Mouse (Mus musculus) forebrain, embryonic 11.5 days (tissue): ENCODE measurements around the gene Gnat1. TPM values are rescaled to one million over a fixed set of nuclear protein-coding genes. Genes with fewer than 3 reads are reported as not detected.

ENCODE experiments used
- ATAC-seq: fragments of 200-750 bp; cut with Nextera tagmentation; replicated peaks from 2 replicates; pipeline ENCODE4 v1.8.0; 2017; ENCODE audit warnings: moderate TSS enrichment; ENCODE audit not compliant: low FRiP score
- DNase-seq: peaks from one replicate; pipeline ENCODE4 v3.0.0-alpha.2; 2017; ENCODE audit warnings: low spot score
- H3K27ac ChIP-seq: fragments of 300-500 bp; sonication (generic); 2 replicates; pipeline ENCODE4 v1.5.1; 2014; ENCODE audit warnings: low read depth, low read length
- H3K27me3 ChIP-seq: fragments of 300-500 bp; sonication (generic); 2 replicates; pipeline ENCODE4 v1.6.1; 2014; ENCODE audit warnings: mild to moderate bottlenecking, low read length, mixed read lengths; ENCODE audit not compliant: control insufficient read depth, insufficient read depth
- H3K36me3 ChIP-seq: fragments of 300-500 bp; sonication (generic); 2 replicates; pipeline ENCODE4 v1.6.1; 2014; ENCODE audit warnings: mild to moderate bottlenecking, low read length, moderate library complexity, mixed read lengths; ENCODE audit not compliant: control insufficient read depth, insufficient read depth
- H3K4me1 ChIP-seq: fragments of 300-500 bp; sonication (generic); replicated peaks from 2 replicates; pipeline ENCODE4 v1.6.1; 2014; ENCODE audit warnings: low read length, mixed read lengths; ENCODE audit not compliant: control insufficient read depth, insufficient read depth
- H3K4me2 ChIP-seq: fragments of 300-500 bp; sonication (generic); 2 replicates; pipeline ENCODE4 v1.6.1; 2014; ENCODE audit warnings: low read depth, mild to moderate bottlenecking, low read length, moderate library complexity, mixed read lengths; ENCODE audit not compliant: severe bottlenecking
- H3K4me3 ChIP-seq: fragments of 300-500 bp; sonication (generic); 2 replicates; pipeline ENCODE4 v1.5.1; 2014; ENCODE audit warnings: low read depth, low read length
- H3K9ac ChIP-seq: fragments of 300-500 bp; sonication (generic); 2 replicates; pipeline ENCODE4 v1.6.1; 2014; ENCODE audit warnings: low read length
- H3K9me3 ChIP-seq: fragments of 300-500 bp; sonication (generic); 2 replicates; pipeline ENCODE4 v1.6.1; 2016; ENCODE audit warnings: low read length, mixed read lengths; ENCODE audit not compliant: control insufficient read depth
- WGBS: fragments of 180-500 bp; shearing (Covaris S2); extraction: QIAGEN DNeasy Blood & Tissue Kit; methylation state at CpG from one replicate; pipeline ENCODE4 v1.1.7; 2014; 5-methylcytosine and 5-hydroxymethylcytosine counted together
- polyA plus RNA-seq: library from polyadenylated mRNA; unstranded; fragments of >200 nt; fragmentation: Nextera tagmentation; extraction: Ambion mirVana; gene quantifications from 2 replicates; pipeline ENCODE4 v1.2.1, GENCODE M21; 2014

Gnat1 gene
- 1.6 and 2.6 TPM in 2 replicates for polyA plus RNA-seq

DNA sequence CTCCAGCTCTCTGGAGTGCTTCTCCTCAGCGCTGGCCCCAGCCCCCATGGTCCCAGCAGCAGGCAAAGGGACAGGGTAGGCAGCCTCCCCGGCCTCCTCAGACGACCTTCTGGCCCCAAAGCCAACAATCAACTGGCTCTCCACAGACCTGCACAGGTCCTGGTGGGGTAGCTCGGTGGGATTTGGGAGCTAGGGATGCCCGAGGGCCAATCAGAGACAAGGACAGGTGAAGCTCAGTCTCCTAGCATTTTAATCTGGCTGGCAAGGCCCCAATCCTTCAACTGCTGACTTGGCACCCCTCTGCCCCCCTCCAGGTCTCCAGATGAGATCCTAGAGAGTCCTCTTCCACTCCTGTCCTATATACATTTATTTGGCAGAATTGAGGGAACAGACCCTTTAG lies at the start of gene Gnat1:
Gnat1 (minus strand) TSS at position 212 of the 400 bp plus-strand sequence.
- DNase-seq, result no peak
- H3K4me1 ChIP-seq, result peaks cover 5% of the 10 kb centered on the region; the same call in 1 of the 2 replicates
- no peak within 1 kb of the TSS for H3K4me3 ChIP-seq
- H3K27me3 ChIP-seq, result peaks cover 13% of the 10 kb centered on the region
- no peak within 1 kb of the TSS for H3K27ac ChIP-seq
- H3K9ac ChIP-seq, result no peak within 1 kb of the TSS
- no peaks in the 10 kb centered on the region for H3K9me3 ChIP-seq
- no peak within 1 kb of the TSS for H3K4me2 ChIP-seq
- WGBS, result 46% methylated on average over 5 of the region's 5 CpGs
- H3K36me3 ChIP-seq, result no peaks in the 10 kb centered on the region
- no peak for ATAC-seq

DNA sequence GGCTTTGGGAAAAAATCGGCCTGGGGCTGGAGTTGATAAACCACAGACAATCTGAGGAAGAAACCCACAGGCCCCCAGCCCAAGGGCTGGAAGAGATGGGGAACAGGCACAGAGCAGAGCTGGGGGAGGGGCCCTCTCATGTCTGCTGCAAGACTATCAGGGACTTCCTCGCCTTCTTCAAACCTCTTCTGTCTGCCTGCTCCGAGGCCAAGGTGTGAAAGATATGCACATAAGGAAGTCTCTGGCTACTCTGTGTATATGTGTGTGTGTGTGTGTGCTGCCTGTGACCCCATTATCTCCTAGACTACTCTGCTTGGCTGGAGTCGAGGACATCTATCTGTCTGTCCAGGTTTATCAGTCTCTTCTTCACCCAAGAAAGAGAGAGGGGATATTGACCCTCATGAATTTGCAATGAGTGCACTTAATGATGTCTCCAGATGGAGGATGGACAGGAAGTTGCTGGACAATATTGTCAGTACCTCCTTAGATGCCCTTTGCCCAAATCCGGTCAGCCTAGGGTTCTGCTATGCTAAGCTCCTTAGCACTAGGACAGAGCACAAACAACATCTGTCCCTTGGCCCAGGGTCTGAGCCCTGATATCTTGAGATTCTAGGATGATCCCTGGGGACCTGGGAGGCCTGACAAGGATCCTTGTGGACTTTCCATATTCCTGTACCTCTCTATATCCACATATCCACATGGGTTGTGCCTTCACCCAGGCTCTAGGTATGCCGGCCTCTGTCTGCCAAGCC lies 49.6 kb upstream of the Gnat1 start:
- H3K27me3 ChIP-seq, result no peaks in the 10 kb centered on the region
- no peak overlapping the region for H3K4me3 ChIP-seq
- no peak overlapping the region for H3K9ac ChIP-seq
- no peaks in the 10 kb centered on the region for H3K36me3 ChIP-seq
- 74% methylated on average over 6 of the region's 6 CpGs for WGBS
- H3K9me3 ChIP-seq, result no peaks in the 10 kb centered on the region
- ATAC-seq (no peak), DNase-seq (peak; percentile 45)
- H3K27ac ChIP-seq, result no peak overlapping the region
- H3K4me2 ChIP-seq, result no peak overlapping the region
- H3K4me1 ChIP-seq, result peaks cover 23% of the 10 kb centered on the region

DNA sequence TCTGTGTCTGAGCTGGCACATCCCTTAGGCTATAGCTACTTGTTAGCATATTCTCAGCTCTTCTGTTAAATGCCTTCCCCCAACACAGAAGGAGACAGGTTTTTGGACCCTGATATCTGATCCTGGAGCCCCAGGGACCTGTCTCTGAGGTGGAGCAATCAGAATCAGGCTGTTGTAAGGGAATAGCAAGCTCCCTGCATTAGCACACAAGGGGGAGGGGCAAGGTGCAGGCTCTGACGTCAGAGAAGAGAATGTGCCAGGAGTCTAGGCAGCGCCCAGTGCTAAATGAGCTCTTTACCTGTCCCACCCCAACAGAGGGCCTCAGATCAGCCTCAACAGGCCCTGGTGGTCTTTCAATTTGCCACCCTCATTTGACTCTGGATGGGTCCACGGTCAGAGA lies 47.5 kb upstream of the Gnat1 start:
- Histone ChIP-seq H3K9me3 (no peaks in the 10 kb centered on the region), H3K4me3 (no peak overlapping the region), H3K4me1 (peaks cover 34% of the 10 kb centered on the region), H3K27me3 (no peaks in the 10 kb centered on the region), H3K9ac (no peak overlapping the region), H3K4me2 (no peak overlapping the region), H3K36me3 (no peaks in the 10 kb centered on the region), H3K27ac (no peak overlapping the region)
- DNase-seq, result no peak
- 47% methylated on average over 3 of the region's 3 CpGs for WGBS
- ATAC-seq, result no peak

DNA sequence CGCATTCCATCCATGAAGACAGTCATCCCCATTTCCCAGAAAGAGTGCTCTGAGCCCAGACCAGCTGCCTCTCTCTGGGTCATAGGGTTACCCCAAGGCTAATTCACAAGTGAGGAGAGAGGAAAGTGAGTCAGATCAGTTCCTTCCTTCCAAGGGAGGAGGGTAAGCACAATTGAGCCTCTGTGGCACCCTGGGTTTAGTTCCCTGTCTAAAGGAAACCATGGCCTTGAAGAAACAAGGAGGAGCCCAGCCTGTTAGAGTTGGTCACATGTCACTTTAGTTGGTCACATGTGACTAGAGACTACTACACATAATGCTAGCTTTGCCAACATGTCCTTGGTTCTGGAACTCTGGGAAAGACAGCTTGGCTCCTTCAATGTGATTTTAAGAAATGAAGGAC lies 45.3 kb upstream of the Gnat1 start:
- 96% methylated on average over 1 of the region's 1 CpGs for WGBS
- Histone ChIP-seq H3K36me3 (no peaks in the 10 kb centered on the region), H3K4me3 (no peak overlapping the region), H3K9me3 (no peaks in the 10 kb centered on the region), H3K27me3 (no peaks in the 10 kb centered on the region), H3K4me1 (peaks cover 25% of the 10 kb centered on the region), H3K4me2 (no peak overlapping the region), H3K27ac (no peak overlapping the region), H3K9ac (no peak overlapping the region)
- ATAC-seq (no peak), DNase-seq (no peak)

DNA sequence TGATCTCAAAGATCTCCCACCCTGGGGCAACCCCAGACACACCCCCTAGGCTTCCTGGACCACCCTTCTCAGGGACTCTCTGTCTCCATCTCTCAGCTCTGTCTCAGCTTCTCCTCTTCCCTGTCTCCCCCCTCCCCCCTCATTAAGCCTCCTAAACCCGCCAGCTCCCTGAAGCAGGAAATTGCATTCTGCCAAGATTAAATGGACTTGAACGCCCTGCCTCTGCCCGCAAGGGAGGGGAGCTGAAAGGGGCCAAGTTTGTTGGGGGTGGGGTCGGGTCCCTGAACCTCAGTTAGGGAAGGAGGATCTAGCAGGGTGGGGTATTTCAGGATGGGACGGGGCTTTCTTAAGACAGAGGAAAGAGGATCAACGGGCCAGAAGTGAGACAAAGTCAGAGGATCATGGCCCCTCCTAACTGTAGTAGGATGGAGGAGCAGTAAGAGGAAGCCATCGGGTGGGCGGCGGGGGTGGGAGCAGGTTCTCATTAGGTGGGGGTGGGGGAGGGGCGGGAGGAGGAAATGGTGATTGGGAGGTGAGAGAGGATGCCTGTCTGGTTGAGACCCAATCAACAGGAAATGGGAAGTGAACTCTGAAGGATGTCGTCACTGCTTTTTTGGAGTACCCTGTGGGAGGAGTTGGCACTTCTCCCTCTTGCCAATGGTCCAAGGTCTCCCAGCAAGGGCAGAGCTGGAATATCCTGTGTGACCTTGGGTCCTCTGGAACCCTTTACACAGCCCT lies 44.5 kb upstream of the Gnat1 start:
- Histone ChIP-seq H3K9me3 (no peaks in the 10 kb centered on the region), H3K4me1 (peaks cover 21% of the 10 kb centered on the region), H3K36me3 (no peaks in the 10 kb centered on the region), H3K27me3 (no peaks in the 10 kb centered on the region), H3K4me3 (no peak overlapping the region), H3K4me2 (peak overlapping the region; percentile 38), H3K9ac (peak overlapping the region; percentile 35; the same call in 1 of the 2 replicates), H3K27ac (peak overlapping the region; percentile 51)
- WGBS, result 2% methylated on average over 11 of the region's 11 CpGs
- DNase-seq (no peak), ATAC-seq (peak; percentile 63)

DNA sequence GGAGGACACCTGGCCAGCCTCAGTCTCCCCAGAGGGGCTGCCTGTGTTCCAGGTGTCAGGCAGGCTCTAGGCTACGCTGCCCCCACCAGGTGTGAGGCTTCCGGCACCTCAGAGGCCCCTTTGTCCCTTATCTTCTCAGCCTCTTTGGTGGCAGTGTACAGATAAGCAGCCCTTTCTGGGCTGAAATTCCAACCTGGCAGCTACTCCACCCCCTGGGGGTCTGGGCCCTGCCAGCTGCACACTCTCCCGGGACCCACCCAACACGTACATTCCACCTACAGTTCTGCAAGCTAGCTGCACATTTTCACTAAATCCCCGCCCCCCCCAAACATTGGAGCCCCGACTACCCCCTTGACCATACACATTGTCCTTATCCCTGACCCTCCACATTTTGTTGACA lies 43.8 kb upstream of the Gnat1 start:
- Histone ChIP-seq H3K4me3 (no peak overlapping the region), H3K9me3 (no peaks in the 10 kb centered on the region), H3K27me3 (no peaks in the 10 kb centered on the region), H3K27ac (peak overlapping the region; percentile 51), H3K9ac (peak overlapping the region; percentile 35; the same call in 1 of the 2 replicates), H3K4me1 (peaks cover 21% of the 10 kb centered on the region), H3K36me3 (no peaks in the 10 kb centered on the region), H3K4me2 (peak overlapping the region; percentile 38; the same call in 1 of the 2 replicates)
- ATAC-seq (peak; percentile 11), DNase-seq (no peak)
- 18% methylated on average over 6 of the region's 6 CpGs for WGBS

DNA sequence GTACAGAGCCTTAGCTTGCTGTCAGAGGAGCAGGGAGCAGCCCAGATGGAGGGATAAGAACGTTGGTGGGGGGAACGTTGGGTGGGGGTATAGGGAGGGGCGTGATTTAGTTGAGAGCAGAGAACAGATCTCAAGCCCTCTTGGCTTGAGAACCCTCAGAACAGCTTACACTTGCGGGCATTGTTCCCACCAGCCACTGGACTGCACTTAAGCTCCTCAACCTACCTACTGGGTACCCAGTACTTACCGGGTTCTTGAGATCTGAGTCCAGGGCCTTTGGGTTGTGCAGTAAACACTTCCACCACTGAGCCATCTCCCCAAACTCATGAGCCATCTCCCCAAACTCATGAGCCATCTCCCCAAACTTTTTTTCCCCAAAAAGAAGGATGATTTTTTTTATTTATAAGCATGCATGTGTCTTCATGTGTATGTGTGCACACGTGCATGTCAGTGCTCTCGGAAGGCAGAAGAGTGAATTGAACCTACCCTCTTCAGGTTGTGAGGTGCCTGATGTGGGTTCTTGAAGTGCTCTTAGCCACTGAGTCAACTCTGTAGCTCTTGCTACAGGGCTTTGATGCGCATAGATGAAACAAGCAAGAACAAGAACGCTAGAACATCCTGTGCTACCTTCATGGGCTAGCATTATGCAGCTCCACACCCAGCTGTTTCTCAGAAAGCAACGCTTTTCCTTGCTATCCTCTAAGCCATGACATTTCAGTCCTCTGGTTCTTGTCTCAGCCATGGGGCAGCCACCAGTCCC lies 39.4 kb upstream of the Gnat1 start:
- Histone ChIP-seq H3K4me3 (no peak overlapping the region), H3K4me2 (no peak overlapping the region), H3K4me1 (peaks cover 22% of the 10 kb centered on the region), H3K36me3 (no peaks in the 10 kb centered on the region), H3K27me3 (no peaks in the 10 kb centered on the region), H3K27ac (no peak overlapping the region), H3K9ac (no peak overlapping the region), H3K9me3 (no peaks in the 10 kb centered on the region)
- DNase-seq (no peak), ATAC-seq (no peak)
- 82% methylated on average over 10 of the region's 10 CpGs for WGBS

DNA sequence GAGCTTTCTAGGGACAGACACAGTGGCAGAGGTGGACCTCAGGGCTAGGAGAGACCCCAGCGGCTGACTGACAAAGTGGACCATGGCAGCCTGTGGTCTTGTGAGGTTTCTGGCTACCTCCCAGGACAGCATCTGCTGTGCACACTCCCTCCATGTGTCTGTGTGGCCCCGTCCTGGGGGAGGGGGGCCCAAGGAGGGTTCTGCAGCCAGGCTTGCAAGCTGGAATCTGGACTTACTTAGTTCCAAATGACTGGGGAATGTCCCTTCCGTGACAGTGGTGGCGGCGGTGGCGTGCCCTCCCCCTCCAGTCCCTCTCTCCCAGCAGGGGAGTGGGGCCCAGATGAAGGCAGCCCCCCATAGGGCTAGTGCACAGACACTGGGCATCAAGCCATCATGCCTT lies 37.4 kb upstream of the Gnat1 start:
- peaks cover 10% of the 10 kb centered on the region; the same call in 1 of the 2 replicates for H3K4me1 ChIP-seq
- WGBS, result 46% methylated on average over 6 of the region's 6 CpGs

More for the DNA sequence above, 37.4 kb upstream of the Gnat1 start:
- H3K27me3 ChIP-seq, result no peaks in the 10 kb centered on the region
- no peak overlapping the region for H3K9ac ChIP-seq
- no peaks in the 10 kb centered on the region for H3K36me3 ChIP-seq
- H3K27ac ChIP-seq, result no peak overlapping the region
- H3K4me3 ChIP-seq, result no peak overlapping the region
- no peak overlapping the region for H3K4me2 ChIP-seq
- no peak for ATAC-seq
- no peaks in the 10 kb centered on the region for H3K9me3 ChIP-seq
- no peak for DNase-seq
